Mouse (Mus musculus): ENCODE measurements around the gene Crnn. TPM values are rescaled to one million over a fixed set of nuclear protein-coding genes. Genes with fewer than 3 reads are reported as not detected.

Crnn gene
- polyA plus RNA-seq (2017; shearing (Covaris generic)): not detected

GRCm38 (mm10) chr3:93144510-93145051 lies at the start of gene Crnn:
Crnn (plus strand) TSS chr3:93144787.

GRCm38 (mm10) chr3:93196978-93197377 lies 52.4 kb downstream of the Crnn start, which contains the start of gene Flg2:
Flg2 (plus strand) TSS chr3:93197278.

Other genes with a start within 250 kb of the Crnn start
- gene Lce3a, start 218.6 kb upstream of the Crnn start, polyA plus RNA-seq (2017; shearing (Covaris generic)): not detected
- not detected for gene Lce3b, start 211.8 kb upstream of the Crnn start, polyA plus RNA-seq (2017; shearing (Covaris generic))
- gene Lce3c, start 200.3 kb upstream of the Crnn start, polyA plus RNA-seq (2017; shearing (Covaris generic)): not detected
- not detected for gene Lce3d, start 187.4 kb upstream of the Crnn start, polyA plus RNA-seq (2017; shearing (Covaris generic))
- not detected for gene Lce3e, start 177.7 kb upstream of the Crnn start, polyA plus RNA-seq (2017; shearing (Covaris generic))
- gene Lce3f, start 152.6 kb upstream of the Crnn start, polyA plus RNA-seq (2017; shearing (Covaris generic)): not detected
- not detected for gene Crct1, start 129.1 kb upstream of the Crnn start, polyA plus RNA-seq (2017; shearing (Covaris generic))
- gene Lce1m, start 125.7 kb upstream of the Crnn start, polyA plus RNA-seq (2017; shearing (Covaris generic)): not detected
- 0.28 TPM for gene Gm4858, start 76.0 kb upstream of the Crnn start, polyA plus RNA-seq (2017; shearing (Covaris generic))
- not detected for gene Flg2, start 52.5 kb downstream of the Crnn start, polyA plus RNA-seq (2017; shearing (Covaris generic))
- gene Flg, start 128.7 kb downstream of the Crnn start, polyA plus RNA-seq (2017; shearing (Covaris generic)): not detected
- gene Hrnr, start 175.0 kb downstream of the Crnn start, polyA plus RNA-seq (2017; shearing (Covaris generic)): not detected
- 0.06 TPM for gene Rptn, start 248.9 kb downstream of the Crnn start, polyA plus RNA-seq (2017; shearing (Covaris generic))